Mouse (Mus musculus): Measurements from ENCODE around the gene Pdgfra.

The Pdgfra gene

DNA sequence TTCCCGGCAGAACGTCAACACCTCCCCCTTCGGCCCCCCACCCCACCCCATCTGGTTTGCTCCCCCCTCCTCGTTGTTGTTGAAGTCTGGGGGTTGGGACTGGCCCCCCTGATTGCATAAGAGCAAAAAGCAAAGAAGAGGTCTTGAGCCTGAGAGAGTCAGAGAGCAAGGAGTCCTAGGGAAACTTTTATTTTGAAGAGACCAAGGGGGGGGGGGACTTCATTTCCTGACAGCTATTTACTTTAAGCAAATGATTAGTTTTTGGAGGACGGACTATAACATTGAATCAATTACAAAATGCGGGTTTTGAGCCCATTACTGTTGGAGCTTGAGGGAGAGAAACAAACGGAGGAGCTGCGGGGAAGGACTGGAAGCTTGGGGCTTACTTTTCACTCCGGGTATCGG, at the start of gene Pdgfra:
Gene Pdgfra, plus strand, starts transcription at position 272 of the 405 bp plus-strand sequence.
- DNase-seq (ENCODE audit: low read depth in 1 of 2, low spot score in 2 of 2) = no peak

DNA sequence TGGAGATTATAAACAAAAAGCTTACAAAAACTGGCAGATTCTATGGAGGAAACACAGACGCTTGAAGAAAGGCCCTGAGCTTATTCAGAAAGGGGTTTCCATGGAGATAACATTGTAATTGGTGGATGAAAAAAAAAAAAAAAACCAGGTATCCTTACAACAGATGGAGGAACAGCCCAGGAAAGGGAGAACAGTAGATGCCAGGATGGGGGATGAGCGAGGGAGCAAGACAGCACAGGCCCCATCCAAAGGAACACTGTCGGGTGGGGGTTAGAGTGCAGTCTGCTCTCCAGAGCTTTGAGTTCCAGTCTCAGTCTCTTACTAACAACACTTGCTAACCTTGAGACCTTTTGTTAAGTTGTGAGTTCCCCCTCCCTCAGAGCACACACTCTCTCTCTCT, 45.6 kb upstream of the Pdgfra start:
- no peak for DNase-seq (ENCODE audit: low read depth in 1 of 2, low spot score in 2 of 2)

DNA sequence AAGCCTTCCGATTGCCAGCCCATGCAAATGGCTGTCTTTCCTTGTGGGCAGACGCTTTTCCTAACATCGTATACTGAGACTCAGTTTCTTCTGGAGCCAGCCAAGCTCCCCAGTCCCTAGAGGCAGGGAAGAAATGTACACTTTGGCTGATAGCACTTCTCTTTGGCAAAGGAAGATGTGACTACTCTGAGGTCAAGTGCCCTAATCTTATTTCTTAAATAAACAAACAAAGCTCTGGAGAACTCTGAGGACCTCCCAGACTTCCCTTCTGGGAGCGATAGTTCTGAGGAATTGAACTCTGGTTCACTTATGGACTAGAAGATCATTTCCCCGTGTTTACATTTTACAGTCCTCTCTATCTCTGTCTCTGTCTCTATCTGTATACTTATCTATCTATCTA, 42.7 kb upstream of the Pdgfra start:
- no peak for DNase-seq (ENCODE audit: low read depth in 1 of 2, low spot score in 2 of 2)

DNA sequence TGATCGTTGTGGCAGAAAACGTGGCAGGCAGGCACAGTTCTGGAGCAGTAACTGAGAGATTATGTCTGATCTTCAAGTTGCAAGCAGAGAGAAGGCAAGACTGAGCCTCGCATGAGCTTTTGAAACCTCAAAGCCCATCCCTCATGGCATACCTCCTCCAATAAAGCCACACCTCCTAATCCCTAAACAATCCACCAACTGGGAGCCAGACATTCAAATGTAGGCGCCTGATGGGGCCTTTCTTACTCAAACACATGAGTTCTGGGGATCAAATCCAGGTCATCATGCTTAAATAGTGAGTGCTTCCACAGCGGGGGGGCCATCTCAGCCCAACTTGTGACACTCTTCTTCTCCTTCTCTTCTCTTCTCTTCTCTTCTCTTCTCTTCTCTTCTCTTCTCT, 40.3 kb upstream of the Pdgfra start:
- DNase-seq (ENCODE audit: low read depth in 1 of 2, low spot score in 2 of 2) = no peak

DNA sequence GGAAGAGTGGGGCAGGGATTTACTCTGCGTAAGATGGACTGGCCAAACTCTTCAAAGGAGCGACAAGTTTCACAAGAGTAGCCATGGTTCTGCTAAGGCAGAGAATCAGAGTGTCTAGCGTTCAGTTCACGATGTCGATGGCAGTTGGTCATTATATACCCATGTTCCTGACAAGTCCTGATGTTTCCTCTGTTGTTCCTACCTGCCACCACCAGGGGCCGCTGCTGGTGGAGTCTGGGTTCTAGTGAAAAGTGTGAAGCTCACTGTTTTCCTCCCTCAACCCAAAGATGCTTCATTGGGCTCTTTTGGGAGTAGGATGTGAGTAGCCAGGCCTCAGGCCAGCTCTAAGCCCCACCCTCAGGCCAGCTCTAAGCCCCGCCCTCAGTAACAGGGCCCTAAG, 33.3 kb upstream of the Pdgfra start:
- no peak for DNase-seq (ENCODE audit: low read depth in 1 of 2, low spot score in 2 of 2)

DNA sequence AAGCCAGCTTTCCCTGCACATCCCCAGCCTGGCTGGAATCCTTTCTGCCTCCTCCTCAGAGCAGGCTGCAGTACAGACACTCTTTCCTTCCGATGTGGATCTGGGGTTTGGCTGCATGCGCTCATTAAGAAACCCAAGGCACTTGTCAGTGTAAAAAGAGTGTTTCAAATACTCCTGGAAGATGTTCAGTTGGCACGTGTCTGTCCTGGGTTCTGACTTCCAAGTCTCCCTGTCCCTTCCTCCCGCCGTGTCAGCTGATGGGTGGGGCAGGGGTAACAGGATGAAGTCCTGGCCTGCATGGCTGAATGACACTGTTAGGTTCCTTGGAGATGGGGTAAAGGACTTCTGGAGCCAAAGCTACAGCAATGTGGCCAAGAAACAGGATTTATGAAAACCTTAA, 30.4 kb upstream of the Pdgfra start:
- no peak for DNase-seq (ENCODE audit: low read depth in 1 of 2, low spot score in 2 of 2)

DNA sequence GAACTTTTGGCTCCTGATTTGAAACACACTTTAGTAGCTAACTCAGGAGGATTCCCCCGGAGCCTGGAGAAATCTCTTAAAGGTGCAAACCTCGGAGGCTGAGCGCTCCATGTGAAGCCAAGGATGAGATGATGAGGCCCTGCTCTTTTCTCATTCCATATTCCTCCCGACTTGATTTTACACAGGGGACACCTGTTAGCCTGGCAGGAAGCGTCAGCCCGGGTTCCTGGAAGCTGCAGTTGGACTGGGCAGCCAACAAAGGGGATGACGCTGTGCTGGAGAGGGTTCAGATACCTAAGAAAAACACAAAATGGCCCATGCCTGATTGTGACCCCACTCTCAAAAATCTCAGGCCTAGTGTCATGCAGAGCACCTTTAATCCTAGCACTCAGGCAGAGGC, 17.4 kb upstream of the Pdgfra start:
- no peak for DNase-seq (ENCODE audit: low read depth in 1 of 2, low spot score in 2 of 2)

DNA sequence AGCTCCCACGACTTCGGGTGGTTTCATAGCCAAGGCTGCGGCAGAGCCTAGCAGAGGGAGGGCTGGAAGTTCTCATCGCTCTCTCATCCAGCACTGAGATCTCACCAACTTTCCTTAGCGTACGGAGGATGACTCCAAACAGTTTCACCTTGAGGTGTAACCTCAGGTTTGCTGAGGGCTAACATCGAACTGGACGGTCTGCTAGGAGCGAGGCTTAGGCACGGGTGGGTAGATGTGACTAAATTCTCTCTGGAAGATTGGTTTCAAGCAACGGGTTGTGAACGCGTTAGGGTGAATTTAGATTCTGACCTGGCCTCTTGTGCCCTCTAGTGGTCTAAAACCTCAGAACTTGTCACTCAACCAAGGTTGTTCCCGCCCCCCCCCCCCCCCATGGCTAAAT, 9.0 kb upstream of the Pdgfra start:
- DNase-seq (ENCODE audit: low read depth in 1 of 2, low spot score in 2 of 2) = no peak

DNA sequence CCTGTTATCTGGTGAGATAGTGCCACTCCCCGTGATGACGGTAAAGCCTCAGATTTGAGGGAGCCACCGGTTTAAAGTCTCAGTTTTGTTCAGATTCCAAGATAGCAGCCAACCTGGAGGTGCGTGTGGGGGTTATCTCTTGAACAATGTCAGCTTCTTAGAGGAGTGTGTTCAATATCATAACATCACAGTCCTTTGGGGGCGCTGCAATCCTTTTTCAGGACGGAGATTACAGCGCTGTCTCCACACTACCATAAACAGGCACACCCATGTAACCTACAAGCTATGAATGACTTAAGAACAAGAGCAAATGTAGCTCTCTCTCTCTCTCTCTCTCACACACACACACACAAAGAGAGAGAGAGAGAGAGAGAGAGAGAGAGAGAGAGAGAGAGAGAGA, 8.3 kb upstream of the Pdgfra start:
- DNase-seq (ENCODE audit: low read depth in 1 of 2, low spot score in 2 of 2) = no peak

DNA sequence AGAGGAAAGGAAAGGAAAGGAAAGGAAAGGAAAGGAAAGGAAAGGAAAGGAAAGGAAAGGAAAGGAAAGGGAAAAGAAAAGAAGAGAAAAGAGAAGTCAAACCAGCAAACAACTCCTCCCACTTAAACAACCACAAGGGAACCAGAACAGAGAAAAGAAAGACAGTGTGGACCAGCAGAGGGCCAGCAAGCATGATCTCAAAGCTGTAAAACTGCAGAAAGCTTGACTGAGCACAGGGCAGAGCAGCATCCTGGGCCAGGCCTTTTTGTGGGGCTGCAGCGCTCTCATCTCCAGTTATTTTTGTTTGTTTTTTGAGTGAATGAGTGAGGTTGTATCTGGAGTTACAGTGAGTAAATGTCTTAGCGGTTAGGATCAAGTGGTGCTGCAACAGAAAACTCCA, 6.8 kb upstream of the Pdgfra start:
- DNase-seq (ENCODE audit: low read depth in 1 of 2, low spot score in 2 of 2) = no peak

DNA sequence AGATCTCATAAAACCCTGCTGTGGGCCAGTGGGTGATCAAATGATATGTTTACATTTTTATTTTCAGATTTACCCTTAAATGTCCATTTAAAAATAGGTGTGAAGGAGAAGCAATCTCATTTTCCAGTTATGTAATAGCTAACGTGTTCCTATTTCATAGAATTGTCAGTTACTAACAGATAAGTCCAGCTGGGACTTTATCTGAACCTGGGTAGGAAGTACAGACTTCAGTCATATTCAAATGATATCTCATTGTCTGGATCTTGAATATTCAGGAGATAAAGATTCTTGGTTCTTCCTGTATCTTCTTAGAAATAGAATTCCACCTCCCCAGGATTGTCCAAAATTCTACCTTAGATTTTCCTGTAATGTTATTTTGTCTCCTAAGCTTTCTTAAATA, 5.6 kb upstream of the Pdgfra start:
- no peak for DNase-seq (ENCODE audit: low read depth in 1 of 2, low spot score in 2 of 2)

DNA sequence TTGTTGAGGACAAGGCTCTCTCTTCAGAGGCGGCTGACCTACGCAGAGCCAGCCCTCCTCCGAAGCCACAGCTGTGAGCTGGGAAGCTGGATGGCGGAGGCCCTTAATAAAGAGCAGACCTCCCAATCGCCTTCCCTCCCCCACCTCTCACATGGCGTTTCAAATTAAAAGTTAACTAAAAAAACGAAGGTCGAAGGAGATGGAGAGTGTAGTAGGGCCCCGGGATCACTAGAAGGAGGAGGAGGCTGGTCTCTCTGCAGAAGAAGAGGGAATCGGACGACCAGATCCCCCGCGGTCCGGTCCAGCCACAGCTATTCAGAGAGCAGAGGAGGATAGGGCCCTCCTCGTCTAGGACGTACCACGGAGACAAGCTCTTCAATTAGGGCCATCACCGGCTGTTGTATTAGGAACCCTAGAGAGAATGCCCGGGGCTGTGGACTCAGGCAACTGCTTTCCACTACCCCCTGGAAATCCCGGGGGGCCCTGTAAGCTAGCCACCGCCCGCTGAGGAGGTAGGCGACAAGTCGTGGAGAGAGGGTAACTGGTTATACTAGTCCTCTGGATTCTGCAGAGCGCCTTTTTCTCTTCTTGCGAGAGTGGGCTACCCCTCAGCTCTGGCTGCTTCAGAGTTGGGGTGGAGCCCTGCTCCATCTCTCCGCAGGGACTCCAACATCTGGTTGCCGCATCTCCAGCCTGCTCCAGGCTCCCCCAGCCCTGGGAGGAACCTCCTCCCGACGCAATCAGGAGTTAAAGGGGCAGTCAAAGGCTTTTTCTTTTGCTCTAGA, 3.6 kb upstream of the Pdgfra start:
- no peak for DNase-seq (ENCODE audit: low read depth in 1 of 2, low spot score in 2 of 2)

DNA sequence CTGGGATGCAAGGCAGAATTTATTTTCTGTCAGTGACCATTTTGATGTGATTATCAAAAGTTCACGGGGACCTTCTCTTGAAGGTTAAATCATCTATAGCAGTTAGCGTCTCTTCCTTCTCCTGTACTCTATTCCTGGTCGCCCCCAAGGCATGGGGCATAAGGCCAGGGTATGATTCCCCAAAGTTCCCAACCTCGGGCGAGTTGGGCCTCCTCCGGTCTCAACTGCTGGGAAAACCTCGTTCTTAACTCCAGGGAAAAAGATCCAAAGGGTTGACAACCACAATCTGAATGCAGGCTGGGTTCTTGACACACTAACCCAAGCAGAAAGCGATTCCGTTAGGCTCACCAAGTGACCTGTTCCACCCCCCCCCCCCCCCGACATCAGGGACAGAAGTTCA, 2.7 kb upstream of the Pdgfra start:
- no peak for DNase-seq (ENCODE audit: low read depth in 1 of 2, low spot score in 2 of 2)

DNA sequence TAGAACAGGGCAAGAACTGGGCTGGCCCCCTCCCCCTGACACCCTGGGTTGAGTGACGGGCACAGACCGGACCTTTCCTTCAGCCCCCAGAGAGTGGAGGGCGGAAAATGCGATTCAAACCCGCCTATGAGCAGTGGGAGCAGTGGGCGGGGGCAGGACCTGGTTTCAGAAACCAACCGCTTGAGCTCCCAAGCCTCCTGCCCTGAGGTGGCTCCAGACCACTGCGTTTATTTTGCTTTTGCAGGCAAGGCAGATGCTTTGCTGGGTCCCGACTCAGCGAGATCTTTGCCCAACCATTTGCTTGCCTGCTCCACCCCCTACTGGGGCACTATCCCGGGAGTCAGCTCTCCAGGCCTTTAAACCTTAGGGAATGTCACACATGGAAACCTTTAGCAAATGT, 2.2 kb upstream of the Pdgfra start:
- DNase-seq (ENCODE audit: low read depth in 1 of 2, low spot score in 2 of 2) = no peak

DNA sequence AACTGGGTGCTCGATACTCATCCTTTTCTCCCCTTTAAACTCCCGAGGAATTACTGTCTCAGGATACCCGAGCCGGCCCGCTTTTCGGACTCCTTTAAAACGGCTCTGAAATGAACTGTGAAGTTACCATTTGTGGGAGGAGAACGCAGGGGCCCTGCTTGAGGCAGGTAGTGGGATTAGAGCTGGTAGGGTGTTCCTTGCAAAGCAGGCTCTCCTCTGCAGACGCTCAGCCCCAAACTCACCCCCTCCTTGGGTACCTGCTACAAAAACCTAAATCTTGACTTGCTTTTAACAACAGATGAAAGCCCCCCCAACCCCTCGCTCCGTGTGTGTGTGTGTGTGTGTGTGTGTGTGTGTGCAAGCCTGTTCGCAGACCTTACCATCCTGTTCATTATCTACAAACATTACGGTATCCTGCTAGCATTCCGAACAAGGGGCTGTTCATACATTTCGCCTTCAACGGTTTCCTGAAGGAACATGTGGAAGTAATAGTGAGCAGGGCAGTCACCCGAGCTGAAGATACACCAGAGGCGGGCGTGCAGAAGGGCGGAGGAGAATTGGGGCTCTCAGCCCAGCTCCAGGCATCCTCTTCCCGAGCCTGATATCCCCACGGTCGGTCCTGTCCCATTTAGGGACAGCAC, 1.6 kb upstream of the Pdgfra start:
- no peak for DNase-seq (ENCODE audit: low read depth in 1 of 2, low spot score in 2 of 2)

DNA sequence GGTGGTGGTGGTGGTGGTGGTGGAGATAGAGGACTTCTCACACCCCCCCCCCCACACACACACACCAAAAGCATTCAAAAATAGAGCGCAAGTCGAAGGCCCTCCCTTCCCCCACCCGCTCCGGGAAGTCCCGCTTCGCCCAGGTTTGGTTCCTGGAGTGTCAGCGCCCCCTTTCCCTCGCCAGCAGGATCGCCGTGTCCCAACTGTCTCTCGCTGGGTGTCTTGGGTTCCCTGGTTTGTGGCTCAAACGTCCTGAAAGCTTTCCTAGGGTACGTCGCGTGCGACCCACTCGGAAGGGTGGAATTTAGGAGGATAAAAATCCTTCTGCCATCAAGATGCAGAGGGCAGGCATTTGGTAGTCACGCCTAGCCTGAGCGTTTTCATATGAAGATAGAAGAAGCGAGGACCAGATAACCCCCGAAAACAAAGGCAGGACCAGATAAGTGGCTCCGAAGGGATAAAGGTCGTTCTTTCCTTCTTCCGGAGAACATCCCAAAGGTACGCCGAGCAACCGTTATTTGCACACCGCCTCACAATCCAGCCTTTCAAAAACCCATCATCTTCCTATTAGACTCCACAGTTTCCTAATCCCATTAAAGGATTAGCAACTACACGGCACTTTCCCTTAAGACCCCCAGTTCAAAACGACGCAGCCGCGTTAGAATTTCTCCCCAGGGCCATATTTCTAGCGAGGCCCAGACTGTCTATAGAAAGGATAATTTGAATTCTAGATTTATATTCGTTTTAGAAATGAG, 769 bp upstream of the Pdgfra start:
- DNase-seq (ENCODE audit: low read depth in 1 of 2, low spot score in 2 of 2) = no peak

DNA sequence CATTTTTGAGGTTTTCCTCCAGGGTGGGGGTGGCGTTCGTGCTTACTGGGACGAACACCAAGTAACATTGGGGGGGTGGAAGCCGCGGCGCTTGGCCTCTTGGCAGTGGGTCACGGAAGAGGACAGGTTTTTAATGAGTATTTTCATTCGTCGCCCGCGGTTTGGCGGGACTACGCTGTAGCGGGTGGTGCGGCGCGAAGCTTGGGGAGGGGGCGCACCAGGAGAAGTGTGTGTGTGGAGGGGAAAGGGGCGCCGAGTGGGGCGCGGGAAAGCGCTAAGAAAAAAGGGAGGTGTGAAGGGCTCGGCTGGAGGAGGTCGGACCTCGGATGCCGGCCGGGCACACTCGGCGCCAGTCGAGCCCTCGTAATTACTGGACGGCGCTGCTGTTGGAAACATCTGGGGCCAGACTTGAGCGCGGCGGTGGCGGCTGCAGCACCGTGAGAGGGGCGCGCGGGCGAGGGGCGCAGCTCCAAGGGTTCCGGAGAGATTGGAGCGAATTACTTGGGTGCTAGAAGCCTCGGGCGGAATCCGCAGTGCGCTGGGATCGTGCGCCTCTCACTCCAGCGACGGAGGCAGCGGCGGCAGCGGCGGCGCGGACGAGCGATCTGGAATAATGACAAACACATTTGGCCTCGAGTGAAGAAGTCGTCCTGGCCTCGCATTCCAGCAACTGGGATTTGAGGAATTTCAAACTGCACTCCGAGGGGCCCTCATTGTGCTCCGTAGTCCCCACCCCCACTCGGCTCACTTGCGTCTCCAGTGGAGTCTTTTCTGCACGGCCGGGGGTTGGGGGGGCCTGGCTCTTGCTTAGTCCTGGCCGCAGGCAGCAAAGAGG, 916 bp downstream of the Pdgfra start:
- no peak for DNase-seq (ENCODE audit: low read depth in 1 of 2, low spot score in 2 of 2)

DNA sequence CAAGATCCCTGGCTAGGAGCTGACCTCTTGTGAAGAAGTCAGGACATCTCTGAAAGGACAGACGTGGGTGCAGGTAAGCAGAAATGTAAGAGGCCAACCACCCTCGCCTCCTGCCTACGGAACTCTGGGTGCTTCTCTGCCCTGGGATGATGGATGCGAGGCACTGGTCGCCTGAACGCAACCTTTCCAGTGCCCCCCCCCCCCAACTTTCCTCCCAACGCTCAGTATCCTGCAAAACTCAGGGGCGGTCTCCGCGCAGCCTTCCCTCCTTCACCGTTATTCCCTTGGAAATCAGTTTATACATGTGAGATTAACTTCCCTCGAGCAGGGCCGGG, 1.5 kb downstream of the Pdgfra start:
- DNase-seq (ENCODE audit: low read depth in 1 of 2, low spot score in 2 of 2) = no peak

DNA sequence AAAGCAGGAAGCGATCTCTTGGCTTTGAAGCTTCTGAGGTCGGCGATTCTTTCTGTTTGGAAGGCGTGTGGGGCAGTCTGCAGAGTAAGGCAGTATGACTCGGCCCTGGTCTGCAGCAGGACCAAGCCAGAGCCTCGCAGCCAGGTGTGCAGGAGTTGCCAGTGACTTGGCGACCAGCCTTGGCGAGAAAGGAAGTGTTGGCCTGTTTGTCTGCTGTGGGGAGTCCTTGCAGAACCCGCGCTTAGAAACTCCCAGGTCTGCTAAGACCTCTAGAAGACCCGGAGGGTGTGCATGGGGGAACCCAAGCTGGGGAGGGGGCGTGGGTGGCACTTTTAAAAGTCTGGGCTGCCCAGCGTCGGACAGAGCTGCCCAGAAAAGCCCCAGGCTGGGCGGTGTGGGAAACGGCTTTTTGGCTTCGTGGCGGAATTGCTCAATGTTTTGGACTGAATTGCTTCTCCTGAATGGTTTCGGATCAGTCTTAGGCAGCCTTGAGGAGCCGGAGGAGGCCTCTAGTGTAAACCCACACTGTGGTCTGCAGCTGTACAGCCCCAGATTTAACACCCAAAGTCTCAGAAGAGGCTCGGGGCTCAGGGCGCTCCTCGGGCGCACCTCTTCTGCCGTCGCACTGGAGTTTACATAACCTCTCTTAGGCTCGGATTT, 2.0 kb downstream of the Pdgfra start:
- no peak for DNase-seq (ENCODE audit: low read depth in 1 of 2, low spot score in 2 of 2)

DNA sequence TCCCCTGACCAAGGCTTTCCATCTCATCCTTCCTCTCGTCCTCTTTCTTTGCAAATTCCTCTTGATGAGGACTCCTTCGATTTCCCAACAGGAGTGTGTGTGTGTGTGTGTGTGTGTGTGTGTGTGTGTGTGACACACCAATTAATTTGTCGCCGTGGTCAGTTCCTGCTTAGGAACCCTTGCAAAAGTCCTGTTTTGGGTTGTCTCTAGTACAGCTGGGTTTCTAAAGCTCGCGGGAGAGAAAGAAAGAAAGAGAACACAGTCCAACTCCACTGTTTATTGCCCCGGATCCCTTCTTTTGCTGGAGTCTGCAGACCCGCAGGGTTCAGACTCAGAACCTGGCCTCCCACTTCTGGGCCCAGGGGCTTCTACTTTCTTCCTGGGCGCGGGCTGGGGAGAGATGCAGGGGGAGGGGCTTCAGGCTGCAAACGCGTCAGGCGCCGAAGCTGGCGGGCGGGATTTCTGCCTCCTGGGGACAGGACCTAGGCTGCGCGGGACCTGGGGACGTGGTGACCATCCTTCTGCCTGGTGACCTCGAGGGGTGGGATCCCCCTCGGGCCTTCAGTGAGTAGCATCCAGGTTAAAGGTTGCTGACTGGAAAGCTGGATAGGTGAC, 2.6 kb downstream of the Pdgfra start:
- DNase-seq (ENCODE audit: low read depth in 1 of 2, low spot score in 2 of 2) = no peak

DNA sequence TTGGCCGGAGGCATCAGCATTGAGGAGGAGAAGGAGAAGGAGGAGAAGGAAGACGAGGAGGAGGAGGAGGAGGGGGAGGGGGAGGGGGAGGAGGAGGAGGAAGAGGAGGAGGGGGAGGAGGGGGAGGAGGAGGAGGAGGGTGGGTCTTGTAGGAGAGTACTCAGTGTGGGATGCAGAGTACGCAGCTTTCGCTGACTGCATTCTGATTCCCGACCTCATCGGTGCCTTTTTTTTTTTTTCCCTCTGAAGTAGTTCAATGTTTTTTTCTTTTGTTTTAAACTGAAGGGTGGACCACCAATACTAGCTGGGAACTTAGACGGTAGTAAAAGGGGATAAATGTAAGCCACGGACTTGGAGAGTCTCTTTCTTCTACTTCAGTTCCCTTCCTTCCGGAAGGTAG, 3.2 kb downstream of the Pdgfra start:
- DNase-seq (ENCODE audit: low read depth in 1 of 2, low spot score in 2 of 2) = no peak
